Mouse (Mus musculus) inflammation-experienced regulatory T-cells, adult 16 weeks (primary cell): Measurements from ENCODE around the gene Tmem132b. TPM values are rescaled to one million over a fixed set of nuclear protein-coding genes. Genes with fewer than 3 reads are reported as not detected.

Experiments
- polyA plus RNA-seq: library from polyadenylated mRNA; unstranded; fragments of 100-300 nt; shearing (Covaris generic); gene quantifications from one replicate; pipeline ENCODE4 v1.2.1, GENCODE M21; 2017

Gene Tmem132b
- polyA plus RNA-seq: 0.17 TPM

DNA sequence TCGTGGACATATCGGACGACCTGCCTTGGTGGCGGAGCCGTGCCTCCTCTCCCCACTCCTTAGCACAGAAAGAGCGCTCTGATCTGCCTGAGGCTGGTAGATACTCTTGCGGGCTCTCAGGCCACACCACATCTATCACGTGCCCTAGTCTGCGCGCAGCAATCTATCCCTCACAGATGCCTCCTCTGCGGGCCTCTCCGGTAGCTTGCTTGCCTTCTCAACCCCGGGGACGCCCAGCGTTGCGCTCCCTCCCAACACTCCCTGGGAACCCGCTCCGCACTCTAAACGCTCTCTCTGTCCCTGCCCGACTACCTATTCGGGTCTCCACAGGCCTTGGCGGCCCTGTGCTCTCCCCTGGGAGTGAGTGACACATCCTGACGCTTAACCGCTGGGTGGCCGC is at the start of gene Tmem132b:
TSS of gene Tmem132b (plus strand) at position 141 of the 400 bp plus-strand sequence.

Other genes with a start within 250 kb of the Tmem132b start
- 21.2 TPM for gene Scarb1, start 190.7 kb upstream of the Tmem132b start, polyA plus RNA-seq
- gene Gm10382, start 142.5 kb upstream of the Tmem132b start, polyA plus RNA-seq: 4.0 TPM
- gene Ubc, start 141.6 kb upstream of the Tmem132b start, polyA plus RNA-seq: 1,463 TPM
- gene Dhx37, start 97.7 kb upstream of the Tmem132b start, polyA plus RNA-seq: 23.3 TPM
- 7.9 TPM for gene Bri3bp, start 90.2 kb upstream of the Tmem132b start, polyA plus RNA-seq
- 57.5 TPM for gene Aacs, start 56.0 kb upstream of the Tmem132b start, polyA plus RNA-seq